Mouse (Mus musculus) testis, adult 2 months (tissue): ENCODE measurements around the gene Pard3b.

Experiments used
- CTCF ChIP-seq: fragments of 200-500 bp; IDR thresholded peaks from 2 replicates; pipeline ENCODE4 v1.5.1; 2012; ENCODE audit warnings: low read depth, mild to moderate bottlenecking, inconsistent platforms, low read length, moderate library complexity; ENCODE audit not compliant: control insufficient read depth, insufficient read depth, insufficient replicate concordance
- POLR2A ChIP-seq: fragments of 200-500 bp; IDR thresholded peaks from 2 replicates; pipeline ENCODE4 v1.6.1; 2012; ENCODE audit warnings: low read depth, mild to moderate bottlenecking, inconsistent platforms, low read length, moderate library complexity; ENCODE audit not compliant: control insufficient read depth

GRCm38 (mm10) chr1:62414521-62414920, 775.9 kb downstream of the Pard3b start:
- no peak for TF ChIP-seq POLR2A
- no peak for TF ChIP-seq CTCF
